Mouse (Mus musculus) neural tube, embryonic 11.5 days (tissue): ENCODE measurements around the gene Wdr45b. TPM values are rescaled to one million over a fixed set of nuclear protein-coding genes. Genes with fewer than 3 reads are reported as not detected.
A peak's percentile ranks its signal among the peaks of the same experiment; 100 is the strongest.

Experiments used
- ATAC-seq: fragments of 200-750 bp; cut with Nextera tagmentation; 2 replicates; pipeline ENCODE4 v1.8.0; 2017; ENCODE audit warnings: moderate number of reproducible peaks, mild to moderate bottlenecking, moderate TSS enrichment, moderate library complexity; ENCODE audit not compliant: insufficient read depth, low FRiP score, low TSS enrichment
- DNase-seq: peaks from one replicate; pipeline ENCODE4 v3.0.0-alpha.2; 2015; ENCODE audit warnings: low spot score
- H3K27ac ChIP-seq: fragments of 300-500 bp; sonication (generic); 2 replicates; pipeline ENCODE4 v1.5.1; 2014; ENCODE audit warnings: low read depth, mild to moderate bottlenecking, low read length
- H3K27me3 ChIP-seq: fragments of 300-500 bp; sonication (generic); 2 replicates; pipeline ENCODE4 v1.6.1; 2014; ENCODE audit warnings: mild to moderate bottlenecking, low read length, mixed read lengths; ENCODE audit not compliant: control insufficient read depth, insufficient read depth
- H3K36me3 ChIP-seq: fragments of 300-500 bp; sonication (generic); 2 replicates; pipeline ENCODE4 v1.6.1; 2014; ENCODE audit warnings: mild to moderate bottlenecking, low read length, moderate library complexity, mixed read lengths; ENCODE audit not compliant: control insufficient read depth, insufficient read depth
- H3K4me1 ChIP-seq: fragments of 300-500 bp; sonication (generic); 2 replicates; pipeline ENCODE4 v1.6.1; 2014; ENCODE audit warnings: low read length, mixed read lengths; ENCODE audit not compliant: control insufficient read depth, insufficient read depth
- H3K4me2 ChIP-seq: fragments of 300-500 bp; sonication (generic); 2 replicates; pipeline ENCODE4 v1.6.1; 2014; ENCODE audit warnings: low read depth, mild to moderate bottlenecking, moderate library complexity
- H3K4me3 ChIP-seq: fragments of 300-500 bp; sonication (generic); 2 replicates; pipeline ENCODE4 v1.5.1; 2014; ENCODE audit warnings: low read depth, low read length
- H3K9ac ChIP-seq: fragments of 300-500 bp; sonication (generic); 2 replicates; pipeline ENCODE4 v1.6.1; 2014; ENCODE audit warnings: mild to moderate bottlenecking, low read length
- H3K9me3 ChIP-seq: fragments of 300-500 bp; sonication (generic); 2 replicates; pipeline ENCODE4 v1.6.1; 2016; ENCODE audit warnings: low read length; ENCODE audit not compliant: control insufficient read depth
- WGBS: fragments of 180-500 bp; shearing (Covaris S2); extraction: QIAGEN DNeasy Blood & Tissue Kit; methylation state at CpG from one replicate; pipeline ENCODE4 v1.1.7; 2014; 5-methylcytosine and 5-hydroxymethylcytosine counted together
- polyA plus RNA-seq: library from polyadenylated mRNA; unstranded; fragments of >200 nt; fragmentation: Nextera tagmentation; extraction: Ambion mirVana; gene quantifications from 2 replicates; pipeline ENCODE4 v1.2.1, GENCODE M21; 2014

Gene Wdr45b
- polyA plus RNA-seq = 111 and 116 TPM in 2 replicates

GRCm38 (mm10) chr11:121354091-121354707 lies at the start of gene Wdr45b:
TSS of gene Wdr45b (minus strand) at chr11:121354445.
- H3K9me3 ChIP-seq = no peaks in the 10 kb centered on the region
- H3K4me2 ChIP-seq = peak within 1 kb of the TSS; percentile 87
- peak within 1 kb of the TSS; percentile 92 for H3K9ac ChIP-seq
- peaks cover 12% of the 10 kb centered on the region; the same call in 1 of the 2 replicates for H3K4me1 ChIP-seq
- WGBS = under 1% methylated on average over 69 of the region's 69 CpGs
- no peaks in the 10 kb centered on the region for H3K36me3 ChIP-seq
- H3K27ac ChIP-seq = peak within 1 kb of the TSS; percentile 76
- DNase-seq (peak; percentile 99), ATAC-seq (peak; percentile 97)
- H3K4me3 ChIP-seq = peak within 1 kb of the TSS; percentile 96
- no peaks in the 10 kb centered on the region for H3K27me3 ChIP-seq

- no peak overlapping the region for H3K9ac ChIP-seq
- no peak for ATAC-seq
- no peak overlapping the region for H3K27ac ChIP-seq
Measured at GRCm38 (mm10) chr11:121392405-121392804, 38.2 kb upstream of the Wdr45b start.

GRCm38 (mm10) chr11:121390793-121391192 lies 36.5 kb upstream of the Wdr45b start:
- WGBS = 77% methylated on average over 3 of the region's 3 CpGs
- H3K4me2 ChIP-seq = no peak overlapping the region
- no peak for ATAC-seq
- no peak overlapping the region for H3K4me3 ChIP-seq
- H3K9ac ChIP-seq = no peak overlapping the region
- no peaks in the 10 kb centered on the region for H3K9me3 ChIP-seq
- no peak overlapping the region for H3K27ac ChIP-seq
- H3K36me3 ChIP-seq = no peaks in the 10 kb centered on the region
- no peak for DNase-seq
- no peaks in the 10 kb centered on the region for H3K4me1 ChIP-seq
- 0 out of 2 replicates have a peak, but pooled peaks cover 4% of the 10 kb centered on the region for H3K27me3 ChIP-seq

More at GRCm38 (mm10) chr11:121392405-121392804, 38.2 kb upstream of the Wdr45b start:
- Histone ChIP-seq H3K4me3 (no peak overlapping the region), H3K9me3 (no peaks in the 10 kb centered on the region), H3K27me3 (no peaks in the 10 kb centered on the region), H3K4me1 (no peaks in the 10 kb centered on the region), H3K36me3 (no peaks in the 10 kb centered on the region), H3K4me2 (no peak overlapping the region)
- no peak for DNase-seq
- 92% methylated on average over 3 of the region's 3 CpGs for WGBS

- no peaks in the 10 kb centered on the region for H3K36me3 ChIP-seq
- no peak overlapping the region for H3K9ac ChIP-seq
- H3K27me3 ChIP-seq = 0 out of 2 replicates have a peak, but pooled peaks cover 4% of the 10 kb centered on the region
- no peaks in the 10 kb centered on the region for H3K9me3 ChIP-seq
- ATAC-seq (peak; percentile 13; the same call in 1 of the 2 replicates), DNase-seq (no peak)
- H3K27ac ChIP-seq = no peak overlapping the region
- no peaks in the 10 kb centered on the region for H3K4me1 ChIP-seq
- WGBS = 12% methylated on average over 6 of the region's 6 CpGs
- H3K4me2 ChIP-seq = peak overlapping the region; percentile 93
- 0 out of 2 replicates have a peak overlapping the region, but pooled peaks have one; percentile 55 for H3K4me3 ChIP-seq
Measured at GRCm38 (mm10) chr11:121388554-121388945, 34.3 kb upstream of the Wdr45b start.

GRCm38 (mm10) chr11:121387750-121388553 lies 33.7 kb upstream of the Wdr45b start, which contains the start of gene Rab40b:
TSS of gene Rab40b (minus strand) at chr11:121388251.
- WGBS = 1% methylated on average over 61 of the region's 61 CpGs
- peak within 1 kb of the TSS; percentile 55 for H3K4me3 ChIP-seq
- peak within 1 kb of the TSS; percentile 93 for H3K4me2 ChIP-seq
- DNase-seq = peak; percentile 93
- no peak within 1 kb of the TSS for H3K27ac ChIP-seq
- H3K9me3 ChIP-seq = no peaks in the 10 kb centered on the region
- H3K36me3 ChIP-seq = no peaks in the 10 kb centered on the region
- H3K27me3 ChIP-seq = 0 out of 2 replicates have a peak, but pooled peaks cover 4% of the 10 kb centered on the region
- H3K9ac ChIP-seq = peak within 1 kb of the TSS; percentile 49
- peak; percentile 98 for ATAC-seq
- no peaks in the 10 kb centered on the region for H3K4me1 ChIP-seq

GRCm38 (mm10) chr11:121380294-121380693 lies 26.0 kb upstream of the Wdr45b start:
- 35% methylated on average over 6 of the region's 6 CpGs for WGBS
- H3K4me2 ChIP-seq = no peak overlapping the region
- no peak overlapping the region for H3K9ac ChIP-seq
- no peak for DNase-seq
- no peaks in the 10 kb centered on the region for H3K36me3 ChIP-seq
- H3K9me3 ChIP-seq = no peaks in the 10 kb centered on the region
- no peaks in the 10 kb centered on the region for H3K27me3 ChIP-seq
- no peaks in the 10 kb centered on the region for H3K4me1 ChIP-seq
- no peak overlapping the region for H3K4me3 ChIP-seq
- no peak overlapping the region for H3K27ac ChIP-seq
- ATAC-seq = no peak

- Histone ChIP-seq H3K9me3 (no peaks in the 10 kb centered on the region), H3K27me3 (no peaks in the 10 kb centered on the region), H3K4me1 (no peaks in the 10 kb centered on the region), H3K27ac (no peak overlapping the region), H3K4me2 (no peak overlapping the region), H3K36me3 (no peaks in the 10 kb centered on the region), H3K9ac (no peak overlapping the region), H3K4me3 (no peak overlapping the region)
- ATAC-seq (no peak), DNase-seq (no peak)
Measured at GRCm38 (mm10) chr11:121378644-121379043, 24.4 kb upstream of the Wdr45b start.

- no peak overlapping the region for H3K27ac ChIP-seq
- H3K27me3 ChIP-seq = no peaks in the 10 kb centered on the region
- 70% methylated on average over 6 of the region's 6 CpGs for whole genome bisulfite sequencing
- no peaks in the 10 kb centered on the region for H3K36me3 ChIP-seq
- no peak for DNase-seq
- no peaks in the 10 kb centered on the region for H3K4me1 ChIP-seq
- H3K4me2 ChIP-seq = no peak overlapping the region
- H3K9ac ChIP-seq = no peak overlapping the region
- ATAC-seq = no peak
- no peaks in the 10 kb centered on the region for H3K9me3 ChIP-seq
- no peak overlapping the region for H3K4me3 ChIP-seq
Measured at GRCm38 (mm10) chr11:121373305-121373704, 19.1 kb upstream of the Wdr45b start.
